Mouse (Mus musculus): ENCODE data around the gene Spon1.

Spon1 gene

DNA sequence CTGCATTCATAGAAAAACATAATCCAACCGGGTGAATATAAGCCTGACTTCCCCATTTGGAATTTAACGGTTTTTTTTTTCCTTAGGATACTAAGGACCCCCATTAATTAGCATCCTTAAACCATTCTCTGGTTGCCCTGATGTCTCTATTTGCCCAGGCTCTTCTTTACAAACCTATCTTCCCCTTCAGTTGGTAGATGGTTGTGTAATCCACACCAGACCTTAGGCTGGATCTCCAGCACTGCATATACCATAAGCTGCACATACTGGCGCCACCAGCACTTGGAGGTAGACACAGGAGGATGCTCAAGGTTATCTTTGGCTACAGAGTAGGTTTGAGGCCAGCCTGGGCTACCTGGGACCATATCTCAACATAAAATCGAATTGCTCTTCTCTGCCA is 71.4 kb downstream of the Spon1 start:
- no peak for ATAC-seq (ENCODE audit: insufficient number of reproducible peaks, low FRiP score, low TSS enrichment)

DNA sequence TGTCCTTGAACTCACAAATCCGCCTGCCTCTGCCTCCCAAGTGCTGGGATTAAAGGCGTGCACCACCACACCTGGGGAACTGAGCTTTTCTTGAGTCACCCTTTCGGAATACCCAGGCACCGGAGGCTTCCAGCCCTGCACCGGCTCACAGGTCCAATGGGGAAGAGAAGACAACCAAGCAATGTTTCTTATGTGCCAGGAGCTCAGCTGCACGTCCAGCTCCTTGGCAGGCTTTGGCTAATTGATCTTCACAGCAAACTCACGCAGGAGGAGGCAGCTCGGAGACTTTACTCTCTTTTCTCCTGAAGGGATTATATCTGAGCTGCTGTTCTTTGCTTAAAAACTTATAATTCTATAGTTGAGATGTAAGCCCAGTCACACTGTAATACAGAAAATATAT is 73.6 kb downstream of the Spon1 start:
- no peak for ATAC-seq (ENCODE audit: insufficient number of reproducible peaks, low FRiP score, low TSS enrichment)

DNA sequence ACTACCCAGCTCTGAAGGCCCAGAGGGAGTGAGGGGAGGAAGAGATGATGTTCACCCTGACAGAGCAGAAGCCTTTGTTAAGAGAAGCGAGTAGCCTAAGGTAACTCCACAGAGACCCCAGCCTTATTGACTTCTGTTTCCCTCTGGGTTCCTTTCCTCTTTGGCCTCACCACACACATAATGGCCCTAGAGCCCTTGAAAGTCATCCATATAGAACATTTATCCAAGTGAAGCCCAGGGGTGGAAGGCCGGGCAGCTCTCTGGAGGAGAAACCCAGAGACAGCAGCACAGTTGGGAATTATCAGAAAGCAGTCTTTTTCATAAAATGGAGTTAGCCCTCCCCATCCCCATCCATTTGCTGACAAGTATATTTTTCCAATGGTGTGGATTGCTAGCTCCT is 75.7 kb downstream of the Spon1 start:
- ATAC-seq (ENCODE audit: insufficient number of reproducible peaks, low FRiP score, low TSS enrichment) = no peak

DNA sequence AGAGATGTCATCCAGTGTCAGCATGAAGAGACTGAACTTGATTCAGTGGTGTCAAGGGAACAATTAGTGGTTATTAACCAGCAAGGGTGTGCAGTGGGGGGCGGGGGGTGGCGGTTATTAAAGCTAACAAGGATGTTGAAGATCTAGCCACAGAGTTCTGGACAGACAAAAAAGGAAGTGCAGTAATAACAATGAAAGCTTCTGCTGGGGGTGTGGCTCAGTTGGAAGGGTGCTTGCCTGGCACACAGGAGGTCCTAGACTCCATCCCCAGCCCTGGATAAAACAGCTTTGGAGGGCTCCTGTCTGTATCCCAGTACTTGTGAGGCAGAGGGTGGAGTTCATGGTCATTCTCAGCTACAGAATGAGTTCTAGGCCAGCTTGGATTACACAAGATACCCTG is 77.4 kb downstream of the Spon1 start:
- no peak for ATAC-seq (ENCODE audit: insufficient number of reproducible peaks, low FRiP score, low TSS enrichment)

DNA sequence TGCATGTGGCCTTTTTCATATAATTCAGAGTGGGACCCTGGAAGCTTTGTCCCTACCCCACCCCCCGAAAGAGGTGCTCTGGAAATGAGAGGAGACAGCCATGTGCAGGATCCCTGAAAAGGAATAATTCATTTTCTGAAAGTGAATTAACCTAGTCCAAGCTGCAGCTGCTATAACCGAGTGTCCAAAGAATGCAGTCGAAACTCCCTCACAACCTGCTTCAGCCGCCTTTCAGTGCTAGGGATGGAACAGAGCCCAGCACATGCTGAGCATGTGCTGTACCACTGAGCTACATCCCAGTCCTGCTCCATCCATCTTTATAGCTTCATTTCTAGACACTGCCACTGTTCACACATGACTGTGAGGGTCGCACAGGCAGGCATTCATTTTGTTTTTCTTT is 79.4 kb downstream of the Spon1 start:
- no peak for ATAC-seq (ENCODE audit: insufficient number of reproducible peaks, low FRiP score, low TSS enrichment)

DNA sequence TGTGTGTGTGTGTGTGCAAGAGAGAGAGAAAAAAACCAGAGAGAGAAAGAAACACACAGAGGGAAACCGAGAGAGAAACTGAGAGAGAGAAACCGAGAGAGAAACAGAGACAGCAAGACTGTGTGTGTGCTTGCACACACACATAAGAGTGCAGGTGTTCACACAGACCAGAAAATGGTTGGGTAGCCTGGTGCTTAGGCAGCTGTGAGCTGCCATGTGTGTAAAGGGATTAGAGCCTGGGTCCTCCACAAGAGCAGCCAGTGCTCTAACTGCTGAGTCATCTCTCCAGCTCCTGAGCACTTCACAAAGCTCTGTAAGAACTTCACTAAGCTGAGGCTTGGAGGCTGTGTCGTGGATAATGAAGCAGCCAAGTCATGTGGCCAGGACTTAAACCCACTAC is 80.8 kb downstream of the Spon1 start:
- ATAC-seq (ENCODE audit: insufficient number of reproducible peaks, low FRiP score, low TSS enrichment) = no peak

DNA sequence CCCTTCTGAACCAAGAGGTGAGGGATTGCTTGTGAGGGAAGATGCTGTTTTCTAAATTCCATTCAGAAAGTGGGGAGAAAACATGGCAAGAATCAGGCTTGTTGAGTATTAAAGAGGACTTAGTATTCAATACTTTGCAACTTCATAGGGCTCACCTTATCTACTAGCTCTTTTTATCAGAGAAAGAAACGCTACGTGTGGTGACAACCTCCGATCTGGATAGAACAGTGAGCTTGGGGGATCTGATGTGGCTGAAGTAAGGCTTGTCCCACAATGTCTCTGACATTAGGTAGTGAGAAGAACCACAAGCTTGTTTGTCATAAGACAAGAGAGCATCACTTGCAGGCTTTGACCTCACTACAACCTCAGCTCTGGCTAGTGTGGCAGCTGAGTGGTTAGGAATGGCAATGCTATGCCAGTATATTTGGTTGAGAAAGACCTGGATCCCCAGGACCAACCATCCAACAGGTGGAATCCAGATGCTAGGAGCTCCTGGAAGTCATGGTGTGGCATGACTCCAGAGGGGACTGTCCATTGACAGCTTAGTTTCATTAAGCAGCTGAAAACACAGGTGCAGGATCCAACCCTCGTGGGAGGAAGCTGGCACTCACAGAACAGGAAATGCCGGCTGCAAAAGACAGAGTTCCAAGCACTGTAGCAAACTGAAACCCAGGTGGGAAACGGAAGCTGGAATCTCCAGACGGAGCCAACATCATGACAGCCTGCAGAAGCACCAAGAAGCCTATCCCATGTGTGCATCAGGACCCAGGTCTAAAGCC is 81.4 kb downstream of the Spon1 start:
- ATAC-seq (ENCODE audit: insufficient number of reproducible peaks, low FRiP score, low TSS enrichment) = no peak

DNA sequence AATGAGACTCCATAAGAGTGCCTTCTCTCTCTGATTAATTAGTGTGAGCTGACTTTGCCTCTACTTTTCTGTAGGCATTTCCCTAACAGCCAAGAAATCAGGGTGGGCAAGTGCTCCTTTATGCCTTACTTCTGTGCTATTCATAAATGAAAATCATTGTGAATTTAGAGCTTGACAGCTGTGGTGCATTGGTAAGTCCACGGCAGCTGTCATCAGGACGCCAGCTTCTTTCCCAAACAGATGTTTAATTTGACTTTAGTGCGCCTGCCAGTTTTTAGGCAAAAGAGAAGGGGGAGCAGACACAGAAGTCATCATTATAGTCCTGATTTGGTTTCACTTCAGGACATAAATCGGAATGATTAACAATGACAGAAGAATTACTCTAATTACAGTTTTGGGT is 84.6 kb downstream of the Spon1 start:
- no peak for ATAC-seq (ENCODE audit: insufficient number of reproducible peaks, low FRiP score, low TSS enrichment)

DNA sequence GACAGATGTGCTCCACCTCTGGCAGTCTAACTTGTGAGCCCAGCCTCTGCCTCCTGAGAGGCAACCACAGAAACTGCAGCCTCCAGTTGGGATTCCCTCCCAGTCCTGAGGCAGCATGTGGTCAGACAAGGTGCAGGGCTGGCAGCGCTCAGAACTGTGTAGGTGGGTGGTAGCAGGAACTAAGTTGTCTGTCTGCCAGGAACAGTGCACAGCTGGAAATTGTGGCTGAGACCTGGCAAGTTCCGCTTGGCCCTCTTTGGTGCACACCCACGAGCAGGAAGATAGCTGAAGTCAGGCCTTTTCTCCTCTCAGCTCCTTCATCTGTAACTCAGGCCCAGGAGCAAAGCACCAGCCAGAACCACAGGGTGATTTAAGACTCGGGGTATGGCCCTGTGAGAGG is 89.6 kb downstream of the Spon1 start:
- no peak for ATAC-seq (ENCODE audit: insufficient number of reproducible peaks, low FRiP score, low TSS enrichment)

DNA sequence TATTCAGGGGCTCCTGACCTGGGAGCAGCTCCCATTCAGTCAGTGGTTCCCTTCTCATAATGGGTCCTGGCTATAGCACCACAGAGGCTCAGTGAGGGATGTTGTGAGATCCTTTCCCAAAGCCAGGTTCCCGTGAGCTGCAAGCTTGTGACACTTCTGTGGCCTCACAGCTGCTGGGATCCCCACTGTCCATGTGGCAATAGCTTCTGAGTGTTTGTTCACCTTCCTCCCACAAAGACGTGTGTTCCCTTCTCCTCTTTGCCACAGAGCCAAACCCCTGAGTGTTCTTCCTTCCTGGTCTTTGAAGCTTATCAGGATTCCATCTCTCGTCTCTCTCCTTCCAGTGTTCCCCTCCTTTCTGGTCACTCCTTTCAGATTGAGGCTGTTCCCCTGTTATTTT is 90.3 kb downstream of the Spon1 start:
- ATAC-seq (ENCODE audit: insufficient number of reproducible peaks, low FRiP score, low TSS enrichment) = no peak

DNA sequence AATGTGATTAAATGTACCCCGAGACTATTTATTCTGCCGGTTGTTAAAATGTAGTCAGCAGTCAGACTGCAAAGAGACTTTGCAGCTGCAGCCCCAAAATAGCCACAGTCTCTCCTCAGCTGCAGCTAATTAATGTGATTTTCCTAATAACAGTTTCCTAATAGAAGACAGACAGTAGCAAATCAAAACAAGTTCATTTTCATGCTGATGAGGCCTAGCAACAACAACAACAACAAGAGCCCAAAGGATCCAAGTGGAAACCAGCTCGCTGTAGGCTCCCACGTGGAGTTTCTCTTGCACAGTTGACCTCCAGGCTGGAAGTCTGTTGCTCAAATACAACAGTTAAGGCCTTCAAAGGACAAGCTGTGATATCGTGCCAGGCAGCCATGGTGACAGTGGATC is 93.7 kb downstream of the Spon1 start:
- no peak for ATAC-seq (ENCODE audit: insufficient number of reproducible peaks, low FRiP score, low TSS enrichment)

DNA sequence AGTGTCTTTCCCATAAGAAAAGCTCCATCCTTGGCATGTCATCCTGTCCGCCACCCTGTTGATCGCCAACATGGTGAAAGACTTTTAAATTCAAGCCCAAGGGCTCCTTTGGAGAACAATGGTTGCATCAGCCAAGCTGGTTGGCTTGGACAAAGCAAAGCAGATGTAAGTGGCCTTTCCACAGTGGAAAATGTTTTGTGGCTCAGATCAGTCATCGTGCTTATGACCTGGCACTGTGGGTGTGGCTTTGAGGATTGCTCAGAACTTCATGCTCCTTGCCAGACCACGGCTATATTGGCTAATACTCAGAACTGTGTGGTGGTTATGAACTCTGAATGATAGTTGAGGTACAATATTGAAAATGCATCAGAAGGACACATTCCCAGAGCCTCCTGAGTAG is 96.2 kb downstream of the Spon1 start:
- ATAC-seq (ENCODE audit: insufficient number of reproducible peaks, low FRiP score, low TSS enrichment) = no peak

DNA sequence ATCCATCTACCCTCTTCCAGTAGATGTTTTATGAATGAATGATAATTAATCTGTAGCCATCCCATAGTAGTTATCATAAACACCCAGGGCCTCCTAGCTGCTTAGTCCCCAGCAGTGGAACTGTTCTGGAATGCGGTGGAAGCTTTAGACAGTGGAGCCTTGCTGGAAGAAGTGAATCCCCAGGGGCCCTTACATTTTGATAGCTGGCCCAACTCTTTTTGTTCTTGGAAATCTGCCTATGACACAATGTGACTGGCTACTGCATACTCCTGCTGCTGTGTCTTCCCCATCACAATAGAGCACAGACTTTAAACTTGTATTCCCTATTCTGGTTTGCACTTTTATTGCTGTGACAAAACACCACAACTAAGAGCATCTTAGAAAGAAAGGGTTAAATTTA is 107.0 kb downstream of the Spon1 start:
- ATAC-seq (ENCODE audit: insufficient number of reproducible peaks, low FRiP score, low TSS enrichment) = no peak

DNA sequence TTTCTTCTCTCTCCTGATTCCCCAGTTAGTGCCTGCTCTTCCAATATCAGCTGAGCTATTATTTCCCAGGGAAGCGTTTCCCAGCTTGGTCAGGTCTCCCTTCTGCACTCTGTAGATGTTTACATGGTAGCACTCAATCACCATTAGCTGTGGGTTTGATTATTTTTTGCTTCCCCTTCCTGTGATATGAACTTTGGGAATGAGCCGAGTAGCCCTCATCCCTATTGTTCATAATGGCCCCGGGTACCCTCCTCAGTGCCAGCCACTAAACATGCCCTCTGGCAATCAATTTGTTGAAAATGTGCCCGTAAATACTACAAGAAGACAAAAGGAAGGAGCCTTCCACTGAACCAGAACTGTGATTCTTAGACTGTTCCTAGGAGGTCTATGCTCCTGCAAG is 111.7 kb downstream of the Spon1 start:
- no peak for ATAC-seq (ENCODE audit: insufficient number of reproducible peaks, low FRiP score, low TSS enrichment)

DNA sequence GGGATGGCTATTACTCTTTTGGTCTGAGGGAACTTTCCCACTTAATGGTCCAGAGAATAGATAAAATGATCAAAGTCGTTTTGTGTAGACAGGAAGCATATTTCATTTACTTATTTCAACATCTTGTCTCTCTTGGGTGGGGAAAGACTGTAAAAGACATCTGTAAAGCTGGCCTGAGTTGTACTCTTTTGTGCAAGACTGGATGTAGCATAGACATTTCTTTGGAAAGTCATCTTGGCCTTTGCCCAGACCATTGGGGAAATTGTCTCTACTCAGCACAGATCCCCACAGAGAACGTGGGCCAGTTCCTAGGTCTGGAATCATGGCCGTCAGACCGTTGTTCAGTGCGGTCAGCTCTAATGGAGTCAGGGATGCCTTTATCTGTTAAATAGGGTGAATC is 112.1 kb downstream of the Spon1 start:
- ATAC-seq (ENCODE audit: insufficient number of reproducible peaks, low FRiP score, low TSS enrichment) = no peak

DNA sequence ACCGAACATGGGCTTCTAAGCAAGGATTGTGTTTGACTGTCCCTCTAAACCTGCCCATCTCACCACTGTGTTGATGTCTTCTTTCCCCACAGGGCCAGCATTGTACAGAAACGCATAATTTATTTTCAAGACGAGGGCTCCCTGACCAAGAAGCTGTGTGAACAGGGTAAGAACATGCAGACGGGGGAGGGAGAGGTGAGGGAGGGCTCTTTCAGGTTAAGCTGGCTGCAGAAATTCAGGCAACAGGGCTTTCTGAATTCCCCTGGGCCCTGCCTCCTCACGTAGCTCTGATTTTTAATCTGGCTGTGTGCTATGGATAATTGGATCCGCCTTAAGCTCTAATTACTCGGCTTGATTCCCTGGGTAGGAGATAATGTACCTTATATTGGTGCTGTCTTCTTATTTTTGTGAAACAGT is 113.3 kb downstream of the Spon1 start:
- no peak for ATAC-seq (ENCODE audit: insufficient number of reproducible peaks, low FRiP score, low TSS enrichment)

DNA sequence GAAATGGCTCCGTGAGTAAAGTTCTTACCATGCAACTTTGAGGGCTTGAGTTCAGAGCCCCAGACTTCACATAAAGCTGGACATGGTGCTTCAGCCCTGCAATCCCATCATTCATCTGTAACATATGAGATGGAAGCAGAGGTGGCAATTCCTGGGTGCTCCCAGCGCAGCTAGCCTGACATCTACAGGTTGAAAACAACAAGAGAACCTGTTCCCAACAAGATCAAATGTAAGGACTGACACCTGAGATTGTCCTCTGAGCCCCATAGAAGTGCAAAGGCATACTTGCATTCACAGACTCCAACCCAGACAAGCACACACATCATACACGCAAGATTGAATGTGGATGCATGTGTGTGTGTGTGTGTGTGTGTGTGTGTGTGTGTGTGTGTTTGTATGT is 114.2 kb downstream of the Spon1 start:
- ATAC-seq (ENCODE audit: insufficient number of reproducible peaks, low FRiP score, low TSS enrichment) = no peak

DNA sequence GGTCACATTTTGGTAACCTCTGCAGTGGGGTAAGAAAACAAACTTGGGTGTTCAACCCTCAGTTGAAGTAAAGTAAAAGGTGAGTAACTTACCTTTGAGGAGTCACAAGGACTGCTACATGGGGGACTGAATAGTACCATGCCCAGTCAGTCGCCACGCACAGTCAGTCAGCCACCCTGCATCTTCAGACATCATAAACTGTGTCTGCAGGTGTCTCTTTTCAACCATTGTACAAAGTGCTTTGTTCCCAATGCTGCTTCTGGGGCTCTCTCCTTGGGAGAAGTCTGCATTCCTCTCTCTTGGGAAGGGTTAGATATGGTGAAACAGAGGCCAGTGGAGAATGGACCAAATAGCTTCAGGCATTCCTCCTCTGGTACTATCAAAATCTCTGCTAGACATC is 125.0 kb downstream of the Spon1 start:
- ATAC-seq (ENCODE audit: insufficient number of reproducible peaks, low FRiP score, low TSS enrichment) = no peak

DNA sequence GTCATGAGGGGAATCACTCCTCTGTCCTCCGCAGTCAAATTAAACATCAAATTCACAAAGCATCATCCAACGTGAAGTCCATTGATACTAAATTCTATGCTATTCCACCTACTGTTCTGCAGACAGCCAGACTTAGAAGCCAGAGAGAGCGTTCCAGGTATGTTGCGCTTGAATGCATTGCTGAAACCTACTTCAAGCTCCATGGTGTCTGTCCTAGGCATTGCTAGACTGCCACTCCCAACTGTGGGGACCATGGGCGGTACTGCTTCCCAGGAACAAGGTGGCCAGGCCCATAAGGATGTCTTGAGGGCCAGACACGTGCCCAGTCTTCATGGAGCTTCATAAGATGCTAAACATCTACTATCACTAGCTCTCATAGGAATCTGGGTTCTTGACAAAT is 125.7 kb downstream of the Spon1 start:
- ATAC-seq (ENCODE audit: insufficient number of reproducible peaks, low FRiP score, low TSS enrichment) = no peak

DNA sequence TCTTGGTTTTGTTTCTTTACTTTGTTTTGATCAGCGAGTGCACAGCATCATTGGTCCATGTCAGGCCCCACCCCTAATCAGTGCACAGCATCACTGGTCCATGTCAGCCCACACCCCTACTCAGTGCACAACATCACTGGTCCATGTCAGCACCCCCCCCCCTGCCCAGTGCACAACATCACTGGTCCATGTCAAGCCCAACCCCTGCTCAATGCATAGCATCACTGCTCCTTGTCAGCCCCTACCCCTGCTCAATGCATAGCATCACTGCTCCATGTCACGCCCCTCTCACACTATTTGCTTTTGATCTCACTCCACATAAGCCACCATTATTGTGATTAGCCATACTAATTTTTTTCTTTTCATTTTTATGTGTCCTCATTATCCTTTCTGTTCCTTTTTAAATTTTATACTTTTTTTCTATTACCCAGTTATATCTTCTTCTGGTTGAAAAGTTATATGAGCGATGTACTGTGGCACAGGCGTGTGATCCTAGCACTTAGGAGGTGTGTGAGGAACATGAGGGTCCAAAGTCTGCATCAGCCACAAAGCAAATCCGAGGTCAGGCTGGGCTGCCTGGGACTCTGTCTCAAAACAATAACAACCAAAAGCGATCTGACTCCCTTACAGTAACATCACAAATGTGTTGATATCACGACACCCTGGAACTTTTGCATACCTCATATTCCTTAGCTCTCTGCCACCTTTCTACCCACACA is 128.3 kb downstream of the Spon1 start:
- ATAC-seq (ENCODE audit: insufficient number of reproducible peaks, low FRiP score, low TSS enrichment) = no peak

DNA sequence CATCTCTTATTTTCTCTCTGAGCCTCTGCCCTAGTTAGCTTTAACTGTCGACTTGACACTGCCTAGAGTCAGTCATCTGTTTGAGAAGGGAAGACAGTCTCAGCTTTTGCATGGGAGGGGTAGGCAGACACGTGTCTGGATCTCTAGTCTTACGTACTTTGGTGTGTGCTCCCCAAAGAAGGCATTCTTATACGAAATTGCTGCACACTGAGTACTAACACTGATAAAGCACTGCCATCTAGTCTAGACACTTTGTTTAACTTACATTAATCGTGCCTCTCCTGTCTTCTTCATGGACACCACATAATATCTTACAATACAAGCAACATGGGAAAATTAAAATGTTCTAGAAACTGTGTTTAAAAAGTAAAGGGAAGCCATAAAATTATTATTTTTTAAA is 129.5 kb downstream of the Spon1 start:
- ATAC-seq (ENCODE audit: insufficient number of reproducible peaks, low FRiP score, low TSS enrichment) = no peak

DNA sequence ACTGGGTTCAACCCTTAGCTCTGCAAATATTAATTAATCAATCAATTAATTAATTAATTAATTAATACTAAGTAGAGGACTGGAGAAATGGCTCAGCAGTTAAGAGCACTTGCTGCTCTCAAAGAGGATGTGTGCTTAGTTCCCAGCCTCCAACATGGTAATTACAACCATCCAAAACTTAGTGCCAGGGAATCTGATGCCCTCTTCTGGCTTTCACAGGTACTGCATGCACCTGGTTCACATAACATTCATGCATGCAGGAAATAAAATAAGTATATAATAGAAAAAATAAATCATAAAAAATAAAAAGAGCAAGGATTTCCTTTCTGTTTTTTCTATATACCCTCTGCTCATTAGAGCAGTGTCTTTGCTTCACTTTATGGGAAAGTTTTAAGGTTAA is 132.6 kb downstream of the Spon1 start:
- no peak for ATAC-seq (ENCODE audit: insufficient number of reproducible peaks, low FRiP score, low TSS enrichment)
